Comparison of ENCODE assay signal across 13 mouse cellular contexts in genomic region chr3:101811931-101812330, GRCm38 (mm10). TPM values are rescaled to one million over a fixed set of nuclear protein-coding genes. Genes with fewer than 3 reads are reported as not detected.
DNase-seq lines count a peak whose midpoint lies in the region; ATAC-seq and TF ChIP-seq lines count a peak whose summit lies in the region.
"Had no signal": no experiment of that assay in that cellular context is flagged by ENCODE, and none has a peak within 500 bp of the region (broad histone marks: within the 10 kb centered on the region; RNA-seq: fewer than 3 reads in every experiment).

No protein-coding gene starts in this region.

- H3K27me3 ChIP-seq in lung, embryonic 14.5 days (ENCODE audit: insufficient read depth, low read length), result no peaks in the 10 kb centered on the region

- H3K9me3 ChIP-seq in lung, embryonic 14.5 days (ENCODE audit: low read depth, low read length), result no peaks in the 10 kb centered on the region
- H3K9me3 ChIP-seq: embryonic facial prominence, embryonic 13.5 days; hindbrain, embryonic 10.5 days had no signal

- no peaks in the 10 kb centered on the region for H3K4me1 ChIP-seq in lung, embryonic 14.5 days (ENCODE audit: insufficient read depth)

- no peak overlapping the region for H3K9ac ChIP-seq in lung, embryonic 14.5 days
- H3K9ac ChIP-seq: embryonic facial prominence, embryonic 13.5 days had no signal

- no peak overlapping the region for H3K4me3 ChIP-seq in lung, embryonic 14.5 days (ENCODE audit: low read depth, low read length)
- H3K4me3 ChIP-seq: embryonic facial prominence, embryonic 13.5 days; hindbrain, embryonic 10.5 days had no signal

- ATAC-seq in frontal cortex, adult (ENCODE audit: low TSS enrichment), result 0 out of 2 replicates have a peak, but pooled peaks have one; percentile 12
- 0 out of 2 replicates have a peak, but pooled peaks have one; percentile 23 for ATAC-seq in lung, embryonic 14.5 days (ENCODE audit: insufficient read depth)
- peak; percentile 27; the same call in 1 of the 2 replicates for ATAC-seq in common myeloid progenitor, adult 5-6 weeks (replicated peaks; ENCODE audit: low read depth, poor library complexity, severe bottlenecking)
- ATAC-seq in megakaryocyte progenitor cell, adult 5-6 weeks (replicated peaks; ENCODE audit: poor library complexity), result peak; percentile 39

- H3K27ac ChIP-seq in lung, embryonic 14.5 days (ENCODE audit: low read depth), result no peak overlapping the region
- H3K27ac ChIP-seq: embryonic facial prominence, embryonic 13.5 days; hindbrain, embryonic 10.5 days had no signal

- 54% methylated on average over 4 of the region's 4 CpGs for WGBS in lung, embryonic 14.5 days

- H3K36me3 ChIP-seq in lung, embryonic 14.5 days (ENCODE audit: insufficient read depth), result no peaks in the 10 kb centered on the region
- H3K36me3 ChIP-seq: embryonic facial prominence, embryonic 13.5 days; hindbrain, embryonic 10.5 days had no signal

- no peak for DNase-seq in frontal cortex, postnatal 14 days (ENCODE audit: low spot score in 2 of 2)
- no peak for DNase-seq in lung, embryonic 14.5 days
- DNase-seq in lung, postnatal 10 days, result no peak
- no peak for DNase-seq in MN1 (ENCODE audit: low spot score)

- H3K4me2 ChIP-seq in lung, embryonic 14.5 days, result no peak overlapping the region
- H3K4me2 ChIP-seq: embryonic facial prominence, embryonic 13.5 days had no signal

- no peak for TF ChIP-seq CTCF in lung, embryonic 14.5 days (IDR thresholded peaks at IDR 0.05; ENCODE audit: low read depth)

RNA-seq across cellular contexts. Expression of gene Mab21l3, which starts 36.8 kb away (rescaled TPM):
- polyA plus RNA-seq in lung, embryonic 14.5 days (2014; fragmentation: Nextera tagmentation; extraction: Ambion mirVana), result 0.12 and 0.68 TPM in 2 replicates
- total RNA-seq in common myeloid progenitor, adult 5-6 weeks (2017), result not detected in 2 replicates
- not detected in 2 replicates for total RNA-seq in megakaryocyte progenitor cell, adult 5-6 weeks (2015)
- total RNA-seq in megakaryocyte progenitor cell, adult 5-6 weeks (2017), result not detected in 2 replicates
- total RNA-seq: gastrocnemius, adult 18-20 months; gastrocnemius, postnatal 36 days had no signal
- polyA plus RNA-seq: liver, adult 2 months; midbrain, embryonic 14.5 days had no signal
